Mouse (Mus musculus): ENCODE measurements around the gene Prkce.

- TF ChIP-seq EP300 (IDR thresholded peaks at IDR 0.05; ENCODE audit: low read depth): no peak
- TF ChIP-seq CTCF (IDR thresholded peaks at IDR 0.05; ENCODE audit: low read depth): no peak
Observed at GRCm38 (mm10) chr17:86526016-86526415, 358.4 kb downstream of the Prkce start.
